Mouse (Mus musculus): ENCODE measurements around the gene Tbrg1. TPM values are rescaled to one million over a fixed set of nuclear protein-coding genes. Genes with fewer than 3 reads are reported as not detected.
A peak's percentile ranks its signal among the peaks of the same experiment; 100 is the strongest.

The Tbrg1 gene
- total RNA-seq (2015) (10.7 and 14.9 TPM in 2 replicates), total RNA-seq (2017) (12.8 and 18.6 TPM in 2 replicates)

- ATAC-seq (ENCODE audit: poor library complexity, severe bottlenecking): peak; percentile 80
These were observed at the start of gene Tbrg1 for GRCm38 (mm10) chr9:37656931-37657481. Gene Tbrg1 (minus strand): TSS chr9:37657312.

GRCm38 (mm10) chr9:37689970-37690686, 33.0 kb upstream of the Tbrg1 start:
- no peak for ATAC-seq (ENCODE audit: poor library complexity, severe bottlenecking)

GRCm38 (mm10) chr9:37687941-37688303, 30.8 kb upstream of the Tbrg1 start:
- no peak for ATAC-seq (ENCODE audit: poor library complexity, severe bottlenecking)

- no peak for ATAC-seq (ENCODE audit: poor library complexity, severe bottlenecking)
These were observed 30.3 kb upstream of the Tbrg1 start for GRCm38 (mm10) chr9:37687288-37687940.

- no peak for ATAC-seq (ENCODE audit: poor library complexity, severe bottlenecking)
These were observed 24.0 kb upstream of the Tbrg1 start for GRCm38 (mm10) chr9:37681123-37681522.

GRCm38 (mm10) chr9:37675287-37675686, 18.2 kb upstream of the Tbrg1 start:
- ATAC-seq (ENCODE audit: poor library complexity, severe bottlenecking): no peak

GRCm38 (mm10) chr9:37670261-37670660, 13.1 kb upstream of the Tbrg1 start:
- ATAC-seq (ENCODE audit: poor library complexity, severe bottlenecking): no peak

- ATAC-seq (ENCODE audit: poor library complexity, severe bottlenecking): no peak
These were observed 12.6 kb upstream of the Tbrg1 start for GRCm38 (mm10) chr9:37669678-37670077.

- ATAC-seq (ENCODE audit: poor library complexity, severe bottlenecking): no peak
These were observed 12.0 kb upstream of the Tbrg1 start, which contains the start of gene Panx3 for GRCm38 (mm10) chr9:37669115-37669514. Gene Panx3 (minus strand): TSS chr9:37669235.

- no peak for ATAC-seq (ENCODE audit: poor library complexity, severe bottlenecking)
These were observed 8.9 kb upstream of the Tbrg1 start for GRCm38 (mm10) chr9:37666045-37666444.

- ATAC-seq (ENCODE audit: poor library complexity, severe bottlenecking): no peak
These were observed 7.5 kb upstream of the Tbrg1 start for GRCm38 (mm10) chr9:37664604-37665003.

GRCm38 (mm10) chr9:37663210-37663609, 6.1 kb upstream of the Tbrg1 start:
- ATAC-seq (ENCODE audit: poor library complexity, severe bottlenecking): no peak

- ATAC-seq (ENCODE audit: poor library complexity, severe bottlenecking): no peak
These were observed 2.3 kb upstream of the Tbrg1 start for GRCm38 (mm10) chr9:37659413-37659812.

GRCm38 (mm10) chr9:37656439-37656881, 652 bp downstream of the Tbrg1 start:
- peak; percentile 75 for ATAC-seq (ENCODE audit: poor library complexity, severe bottlenecking)

GRCm38 (mm10) chr9:37655961-37656360, 1.2 kb downstream of the Tbrg1 start:
- peak; percentile 29; the same call in 1 of the 2 replicates for ATAC-seq (ENCODE audit: poor library complexity, severe bottlenecking)

- no peak for ATAC-seq (ENCODE audit: poor library complexity, severe bottlenecking)
These were observed 3.3 kb downstream of the Tbrg1 start for GRCm38 (mm10) chr9:37653836-37654235.

GRCm38 (mm10) chr9:37650639-37651038, 6.5 kb downstream of the Tbrg1 start:
- no peak for ATAC-seq (ENCODE audit: poor library complexity, severe bottlenecking)

GRCm38 (mm10) chr9:37646246-37646645, 10.9 kb downstream of the Tbrg1 start:
- ATAC-seq (ENCODE audit: poor library complexity, severe bottlenecking): no peak

GRCm38 (mm10) chr9:37638721-37639120, 18.4 kb downstream of the Tbrg1 start:
- ATAC-seq (ENCODE audit: poor library complexity, severe bottlenecking): no peak

- ATAC-seq (ENCODE audit: poor library complexity, severe bottlenecking): no peak
These were observed 20.1 kb downstream of the Tbrg1 start for GRCm38 (mm10) chr9:37636800-37637542.

GRCm38 (mm10) chr9:37636335-37636734, 20.8 kb downstream of the Tbrg1 start:
- ATAC-seq (ENCODE audit: poor library complexity, severe bottlenecking): peak; percentile 83
